Mouse (Mus musculus) C2C12 (cell line): ENCODE results near the gene Actbl2. TPM values are rescaled to one million over a fixed set of nuclear protein-coding genes. Genes with fewer than 3 reads are reported as not detected.

Experiments used
- H3K27me3 ChIP-seq: one replicate; pipeline ENCODE4 v1.6.1; 2011; ENCODE audit not compliant: control insufficient read depth, insufficient read depth, insufficient read length
- H3K36me3 ChIP-seq: one replicate; pipeline ENCODE4 v1.6.1; 2011; ENCODE audit not compliant: control insufficient read depth, insufficient read depth
- H3K4me3 ChIP-seq: one replicate; pipeline ENCODE4 v1.5.1; 2011; ENCODE audit warnings: mild to moderate bottlenecking, control low read depth; ENCODE audit not compliant: poor library complexity, insufficient read depth, severe bottlenecking
- H3K79me2 ChIP-seq: one replicate; pipeline ENCODE4 v1.6.1; 2011; ENCODE audit not compliant: control insufficient read depth, insufficient read depth
- H3K79me3 ChIP-seq: one replicate; pipeline ENCODE4 v1.6.1; 2011; ENCODE audit warnings: low read depth, control low read depth
- H3ac ChIP-seq: one replicate; pipeline ENCODE3; 2011; ENCODE audit warnings: low read depth; ENCODE audit not compliant: control insufficient read depth, insufficient read length
- CEBPB ChIP-seq: IDR thresholded peaks from one replicate; pipeline ENCODE4 v1.6.1; 2011; ENCODE audit warnings: low read depth, mild to moderate bottlenecking, control low read depth, moderate library complexity
- CTCF ChIP-seq: IDR thresholded peaks from one replicate; pipeline ENCODE4 v1.5.1; 2011; ENCODE audit not compliant: control insufficient read depth, insufficient read depth, insufficient read length
- FOSL1 ChIP-seq: IDR thresholded peaks from one replicate; pipeline ENCODE4 v1.8.0; 2011; ENCODE audit warnings: mild to moderate bottlenecking, low read length; ENCODE audit not compliant: poor library complexity, insufficient read depth, severe bottlenecking
- MAX ChIP-seq: IDR thresholded peaks from one replicate; pipeline ENCODE4 v1.6.1; 2011; ENCODE audit warnings: mild to moderate bottlenecking, control low read depth
- MYOD1 ChIP-seq: IDR thresholded peaks from one replicate; pipeline ENCODE4 v1.6.1; 2011; ENCODE audit warnings: low read depth; ENCODE audit not compliant: control insufficient read depth, insufficient read length
- MYOG ChIP-seq: IDR thresholded peaks from one replicate; pipeline ENCODE4 v1.6.1; 2011; ENCODE audit not compliant: control insufficient read depth, insufficient read length; ENCODE audit errors: extremely low read depth
- USF1 ChIP-seq: IDR thresholded peaks from one replicate; pipeline ENCODE4 v1.6.1; 2011; ENCODE audit warnings: low read depth, mild to moderate bottlenecking, control low read depth, moderate library complexity
- polyA plus RNA-seq: library from polyadenylated mRNA; unstranded; fragments of >200 nt; fragmentation: generic; extraction: Trizol; gene quantifications from one replicate; pipeline ENCODE4 v1.2.1, GENCODE M21; 2012; ENCODE audit warnings: missing spikeins

The Actbl2 gene
- polyA plus RNA-seq, 1 experiment, result not detected

- H3K4me3 ChIP-seq, result no peak overlapping the region
- TF ChIP-seq MYOD1 (no peak), FOSL1 (no peak), MAX (no peak), MYOG (no peak), CEBPB (no peak), CTCF (no peak)
These were observed 41.2 kb downstream of the Actbl2 start for GRCm38 (mm10) chr13:111296029-111296428.

GRCm38 (mm10) chr13:111297614-111298013, 42.8 kb downstream of the Actbl2 start:
- Histone ChIP-seq H3K79me2 (no peaks in the 10 kb centered on the region), H3K79me3 (no peaks in the 10 kb centered on the region), H3K4me3 (no peak overlapping the region), H3K36me3 (no peaks in the 10 kb centered on the region), H3ac (no peak overlapping the region), H3K27me3 (no peaks in the 10 kb centered on the region)
- TF ChIP-seq MAX, result no peak
- no peak for TF ChIP-seq CTCF
- no peak for TF ChIP-seq USF1
- TF ChIP-seq CEBPB, result no peak
- no peak for TF ChIP-seq MYOD1
- TF ChIP-seq FOSL1, result no peak
- TF ChIP-seq MYOG, result no peak

More at GRCm38 (mm10) chr13:111296029-111296428, 41.2 kb downstream of the Actbl2 start:
- Histone ChIP-seq H3ac (no peak overlapping the region), H3K27me3 (no peaks in the 10 kb centered on the region), H3K79me2 (no peaks in the 10 kb centered on the region), H3K36me3 (no peaks in the 10 kb centered on the region), H3K79me3 (no peaks in the 10 kb centered on the region)

- H3K4me3 ChIP-seq, result no peak overlapping the region
- no peaks in the 10 kb centered on the region for H3K27me3 ChIP-seq
- TF ChIP-seq CTCF, result no peak
- no peak for TF ChIP-seq MYOD1
- no peak for TF ChIP-seq FOSL1
- TF ChIP-seq MYOG, result no peak
- TF ChIP-seq USF1, result no peak
- TF ChIP-seq CEBPB, result no peak
- no peak for TF ChIP-seq MAX
- no peaks in the 10 kb centered on the region for H3K79me2 ChIP-seq
- no peaks in the 10 kb centered on the region for H3K36me3 ChIP-seq
- H3K79me3 ChIP-seq, result no peaks in the 10 kb centered on the region
- H3ac ChIP-seq, result no peak overlapping the region
These were observed 44.4 kb downstream of the Actbl2 start for GRCm38 (mm10) chr13:111299145-111299713.

GRCm38 (mm10) chr13:111300846-111301245, 46.0 kb downstream of the Actbl2 start:
- TF ChIP-seq CEBPB (no peak), FOSL1 (no peak)
- Histone ChIP-seq H3K36me3 (no peaks in the 10 kb centered on the region), H3ac (no peak overlapping the region), H3K27me3 (no peaks in the 10 kb centered on the region), H3K4me3 (no peak overlapping the region), H3K79me3 (no peaks in the 10 kb centered on the region), H3K79me2 (no peaks in the 10 kb centered on the region)

GRCm38 (mm10) chr13:111301431-111301830, 46.6 kb downstream of the Actbl2 start:
- H3K79me3 ChIP-seq, result no peaks in the 10 kb centered on the region
- H3K36me3 ChIP-seq, result no peaks in the 10 kb centered on the region
- H3K27me3 ChIP-seq, result no peaks in the 10 kb centered on the region
- no peak overlapping the region for H3ac ChIP-seq
- H3K4me3 ChIP-seq, result no peak overlapping the region
- no peaks in the 10 kb centered on the region for H3K79me2 ChIP-seq
- TF ChIP-seq MAX (no peak), CTCF (no peak), CEBPB (no peak), FOSL1 (no peak), MYOG (no peak), MYOD1 (no peak), USF1 (no peak)

- Histone ChIP-seq H3K27me3 (no peaks in the 10 kb centered on the region), H3ac (no peak overlapping the region), H3K4me3 (no peak overlapping the region), H3K79me2 (no peaks in the 10 kb centered on the region), H3K79me3 (no peaks in the 10 kb centered on the region), H3K36me3 (no peaks in the 10 kb centered on the region)
- TF ChIP-seq CTCF, result no peak
- TF ChIP-seq CEBPB, result no peak
- TF ChIP-seq MYOD1, result no peak
- TF ChIP-seq USF1, result no peak
- TF ChIP-seq MYOG, result no peak
- no peak for TF ChIP-seq MAX
- TF ChIP-seq FOSL1, result no peak
These were observed 49.4 kb downstream of the Actbl2 start for GRCm38 (mm10) chr13:111304194-111304593.
